Mouse (Mus musculus): ENCODE measurements at regions not wholly inside any gene's neighbourhood (a gene's known extent, or its start where the extent isn't known, plus 50 kb on each side); places are given as distances from the start of the nearest gene placed in this dataset.
A peak's percentile ranks its signal among the peaks of the same experiment; 100 is the strongest.
"Not testable (repeated sequence)": the region's sequence is repeated elsewhere in the genome, so short reads cannot be mapped to it uniquely, and the experiment has no call there.

- DNase-seq (ENCODE audit: low read depth), result no peak
Observed at GRCm38 (mm10) chr14:37571971-37572370, 436.9 kb upstream of the Ghitm start.

- no peak for DNase-seq (ENCODE audit: low read depth)
Observed at GRCm38 (mm10) chr14:37558258-37558657, 423.2 kb upstream of the Ghitm start.

GRCm38 (mm10) chr14:37523616-37524015 lies 388.5 kb upstream of the Ghitm start:
- DNase-seq (ENCODE audit: low read depth), result no peak

- DNase-seq (ENCODE audit: low read depth), result not testable (repeated sequence)
Observed at GRCm38 (mm10) chr14:37520631-37521030, 385.6 kb upstream of the Ghitm start.

GRCm38 (mm10) chr14:37505314-37505713 lies 370.2 kb upstream of the Ghitm start:
- no peak for DNase-seq (ENCODE audit: low read depth)

GRCm38 (mm10) chr14:37490711-37491110 lies 355.6 kb upstream of the Ghitm start:
- DNase-seq (ENCODE audit: low read depth), result no peak

- DNase-seq (ENCODE audit: low read depth), result no peak
Observed at GRCm38 (mm10) chr14:37485292-37485691, 350.2 kb upstream of the Ghitm start.

GRCm38 (mm10) chr14:37477599-37477998 lies 342.5 kb upstream of the Ghitm start:
- no peak for DNase-seq (ENCODE audit: low read depth)

GRCm38 (mm10) chr14:37468711-37469110 lies 333.6 kb upstream of the Ghitm start:
- DNase-seq (ENCODE audit: low read depth), result no peak

- DNase-seq (ENCODE audit: low read depth), result no peak
Observed at GRCm38 (mm10) chr14:37440874-37441273, 305.8 kb upstream of the Ghitm start.

- no peak for DNase-seq (ENCODE audit: low read depth)
Observed at GRCm38 (mm10) chr14:37430656-37431055, 295.6 kb upstream of the Ghitm start.

- DNase-seq (ENCODE audit: low read depth), result no peak
Observed at GRCm38 (mm10) chr14:37425506-37425905, 290.4 kb upstream of the Ghitm start.

- no peak for DNase-seq (ENCODE audit: low read depth)
Observed at GRCm38 (mm10) chr14:37421566-37421965, 286.5 kb upstream of the Ghitm start.

GRCm38 (mm10) chr14:37412583-37412982 lies 277.5 kb upstream of the Ghitm start:
- not testable (repeated sequence) for DNase-seq (ENCODE audit: low read depth)

GRCm38 (mm10) chr14:37371972-37372371 lies 236.9 kb upstream of the Ghitm start:
- no peak for DNase-seq (ENCODE audit: low read depth)

- no peak for DNase-seq (ENCODE audit: low read depth)
Observed at GRCm38 (mm10) chr14:37361896-37362295, 226.8 kb upstream of the Ghitm start.

- DNase-seq (ENCODE audit: low read depth), result peak; percentile 19
Observed at GRCm38 (mm10) chr14:37355968-37356704, 221.1 kb upstream of the Ghitm start.

- no peak for DNase-seq (ENCODE audit: low read depth)
Observed at GRCm38 (mm10) chr14:37323392-37323791, 188.3 kb upstream of the Ghitm start.

GRCm38 (mm10) chr14:37315239-37315895 lies 180.3 kb upstream of the Ghitm start:
- no peak for DNase-seq (ENCODE audit: low read depth)

GRCm38 (mm10) chr14:37313906-37314305 lies 178.8 kb upstream of the Ghitm start:
- no peak for DNase-seq (ENCODE audit: low read depth)

GRCm38 (mm10) chr14:37312887-37313286 lies 177.8 kb upstream of the Ghitm start:
- DNase-seq (ENCODE audit: low read depth), result no peak

- no peak for DNase-seq (ENCODE audit: low read depth)
Observed at GRCm38 (mm10) chr14:37306622-37307274, 171.7 kb upstream of the Ghitm start.

GRCm38 (mm10) chr14:37298631-37299030 lies 163.6 kb upstream of the Ghitm start:
- no peak for DNase-seq (ENCODE audit: low read depth)

Measured in c-Kit-positive CD71-negative TER-119-negative erythroid progenitor cells, embryonic 14.5 days (primary cell).